Mouse (Mus musculus) lung, adult 2 months (tissue): ENCODE data around the gene Oaz1.

Source experiments
- CTCF ChIP-seq: fragments of 200-500 bp; IDR thresholded peaks from 2 replicates; pipeline ENCODE4 v1.5.1; 2011; ENCODE audit warnings: mild to moderate bottlenecking, low read length, control low read depth; ENCODE audit not compliant: insufficient read depth
- POLR2A ChIP-seq: fragments of 200-500 bp; IDR thresholded peaks from 2 replicates; pipeline ENCODE4 v1.6.1; 2011; ENCODE audit warnings: low read depth, mild to moderate bottlenecking, control low read depth, low read length, borderline replicate concordance; ENCODE audit errors: extremely low read depth

GRCm38 (mm10) chr10:80792175-80793032, 34.1 kb upstream of the Oaz1 start:
- TF ChIP-seq POLR2A (no peak), CTCF (no peak)
